8 mouse cellular contexts compared by ENCODE assay signal in genomic region chr1:118390266-118390660, GRCm38 (mm10). TPM values are rescaled to one million over a fixed set of nuclear protein-coding genes. Genes with fewer than 3 reads are reported as not detected.
DNase-seq lines count a peak whose midpoint lies in the region; ATAC-seq and TF ChIP-seq lines count a peak whose summit lies in the region.

No protein-coding gene starts in this region.

- H3K27ac ChIP-seq in kidney, embryonic 16.5 days (ENCODE audit: low read length) = peak overlapping the region; percentile 95; the same call in 1 of the 2 replicates
- H3K27ac ChIP-seq in cortical plate, adult 2 months (ENCODE audit: insufficient read depth, low read length) = no peak overlapping the region
- H3K27ac ChIP-seq in hindbrain, embryonic 15.5 days (replicated peaks) = peak overlapping the region; percentile 88
- peak overlapping the region; percentile 92 for H3K27ac ChIP-seq in midbrain, embryonic 16.5 days (ENCODE audit: low read length)

- H3K4me2 ChIP-seq in kidney, embryonic 16.5 days (replicated peaks; ENCODE audit: low read depth, low read length) = peak overlapping the region; percentile 80
- H3K4me2 ChIP-seq in hindbrain, embryonic 15.5 days = peak overlapping the region; percentile 86
- peak overlapping the region; percentile 92 for H3K4me2 ChIP-seq in midbrain, embryonic 16.5 days (ENCODE audit: low read length)

- H3K9ac ChIP-seq in kidney, embryonic 16.5 days (replicated peaks; ENCODE audit: low read length) = peak overlapping the region; percentile 78
- H3K9ac ChIP-seq in hindbrain, embryonic 15.5 days = peak overlapping the region; percentile 83
- peak overlapping the region; percentile 91 for H3K9ac ChIP-seq in midbrain, embryonic 16.5 days (ENCODE audit: low read depth, low read length)

- no peak for DNase-seq in kidney, postnatal 10 days
- DNase-seq in embryo, embryonic 10.5 days (ENCODE audit: low spot score) = no peak
- no peak for DNase-seq in cerebellum, adult 8-10 months

- H3K9me3 ChIP-seq in kidney, embryonic 16.5 days (ENCODE audit: low read length) = no peaks in the 10 kb centered on the region
- H3K9me3 ChIP-seq in hindbrain, embryonic 15.5 days = no peaks in the 10 kb centered on the region
- no peaks in the 10 kb centered on the region for H3K9me3 ChIP-seq in midbrain, embryonic 16.5 days (replicated peaks; ENCODE audit: control insufficient read depth, low read length, poor library complexity, severe bottlenecking)

- TF ChIP-seq CTCF in cortical plate, adult 2 months (IDR thresholded peaks at IDR 0.05; ENCODE audit: extremely low read depth, insufficient read depth, low read length) = no peak

- TF ChIP-seq POLR2A in cortical plate, adult 2 months (IDR thresholded peaks at IDR 0.05; ENCODE audit: extremely low read depth, insufficient read depth, low read length) = no peak

- no peaks in the 10 kb centered on the region for H3K27me3 ChIP-seq in kidney, embryonic 16.5 days (ENCODE audit: insufficient read depth, low read length)
- H3K27me3 ChIP-seq in hindbrain, embryonic 15.5 days = no peaks in the 10 kb centered on the region
- no peaks in the 10 kb centered on the region for H3K27me3 ChIP-seq in midbrain, embryonic 16.5 days (ENCODE audit: control insufficient read depth, insufficient read depth, low read depth, low read length)

- WGBS in kidney, embryonic 16.5 days = 10% methylated on average over 8 of the region's 8 CpGs
- 8% methylated on average over 8 of the region's 8 CpGs for WGBS in hindbrain, embryonic 15.5 days
- 10% methylated on average over 8 of the region's 8 CpGs for WGBS in midbrain, embryonic 16.5 days

- H3K4me1 ChIP-seq in kidney, embryonic 16.5 days (ENCODE audit: insufficient read depth, low read length) = peaks cover 18% of the 10 kb centered on the region
- H3K4me1 ChIP-seq in cortical plate, adult 2 months (ENCODE audit: control insufficient read depth, insufficient read depth, low read length) = peaks cover 5% of the 10 kb centered on the region; the same call in 1 of the 2 replicates
- H3K4me1 ChIP-seq in hindbrain, embryonic 15.5 days (replicated peaks) = peaks cover 30% of the 10 kb centered on the region
- H3K4me1 ChIP-seq in midbrain, embryonic 16.5 days (ENCODE audit: control insufficient read depth, insufficient read depth, low read length) = peaks cover 26% of the 10 kb centered on the region

- peak overlapping the region; percentile 75 for H3K4me3 ChIP-seq in kidney, embryonic 16.5 days (ENCODE audit: low read length)
- peak overlapping the region; percentile 48 for H3K4me3 ChIP-seq in cortical plate, adult 2 months (ENCODE audit: insufficient read depth, low read length)
- H3K4me3 ChIP-seq in hindbrain, embryonic 15.5 days = peak overlapping the region; percentile 71
- H3K4me3 ChIP-seq in midbrain, embryonic 16.5 days (ENCODE audit: low read depth, low read length) = peak overlapping the region; percentile 86

- no peak for ATAC-seq in kidney, embryonic 16.5 days (ENCODE audit: low FRiP score, low TSS enrichment)
- ATAC-seq in hindbrain, embryonic 15.5 days (ENCODE audit: low FRiP score, low read depth) = no peak
- ATAC-seq in midbrain, embryonic 16.5 days = no peak
- no peak for ATAC-seq in activated CD4-positive, CD25-positive, alpha-beta regulatory T cell, adult 4 months

- peaks cover 4% of the 10 kb centered on the region; the same call in 1 of the 2 replicates for H3K36me3 ChIP-seq in kidney, embryonic 16.5 days (ENCODE audit: insufficient read depth, low read length)
- H3K36me3 ChIP-seq in hindbrain, embryonic 15.5 days = no peaks in the 10 kb centered on the region
- H3K36me3 ChIP-seq in midbrain, embryonic 16.5 days (ENCODE audit: control insufficient read depth, insufficient read depth, low read length) = no peaks in the 10 kb centered on the region

RNA-seq across cellular contexts. Expression of gene Clasp1, which starts 1.4 kb away (rescaled TPM):
- polyA plus RNA-seq in kidney, embryonic 16.5 days (2015; fragmentation: Nextera tagmentation; extraction: Ambion mirVana) = 38.2 and 46.0 TPM in 2 replicates
- 55.3 and 58.8 TPM in 2 replicates for polyA plus RNA-seq in cortical plate, adult 2 months (2012; rRNA removed)
- polyA plus RNA-seq in hindbrain, embryonic 15.5 days (2015; fragmentation: Nextera tagmentation; extraction: Ambion mirVana) = 101 and 107 TPM in 2 replicates
- 109 and 134 TPM in 2 replicates for polyA plus RNA-seq in midbrain, embryonic 16.5 days (2015; fragmentation: Nextera tagmentation; extraction: Ambion mirVana)
- polyA plus RNA-seq in activated CD4-positive, CD25-positive, alpha-beta regulatory T cell, adult 4 months (2017; shearing (Covaris generic)) = 10 to 100 TPM; 36.6 to 44.9 TPM
